Comparison of ENCODE assay signal across 24 mouse cellular contexts in the genomic region with DNA sequence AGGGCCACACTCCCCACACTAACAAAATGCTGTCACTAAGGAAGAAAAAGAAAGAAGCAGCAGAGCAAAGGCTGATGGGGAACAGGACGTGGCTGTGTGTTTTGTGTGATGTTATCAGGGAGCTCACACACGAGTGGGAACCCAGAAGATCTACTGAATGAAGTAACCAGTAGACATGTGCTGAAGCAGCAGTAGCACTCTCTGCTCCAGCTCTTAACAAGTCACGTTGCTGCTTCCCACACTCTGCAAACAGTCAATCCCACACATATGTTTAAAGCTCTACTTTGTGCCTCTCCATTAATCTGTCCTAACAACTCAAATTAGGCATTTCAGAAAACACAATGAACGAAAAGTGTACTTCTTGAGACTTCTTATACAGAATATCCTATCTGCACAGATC. TPM values are rescaled to one million over a fixed set of nuclear protein-coding genes. Genes with fewer than 3 reads are reported as not detected.
DNase-seq lines count a peak whose midpoint lies in the region; ATAC-seq and TF ChIP-seq lines count a peak whose summit lies in the region.
"Had no signal": no experiment of that assay in that cellular context is flagged by ENCODE, and none has a peak within 500 bp of the region (broad histone marks: within the 10 kb centered on the region; RNA-seq: fewer than 3 reads in every experiment).

No protein-coding gene starts in this region.

- whole genome bisulfite sequencing in intestine, embryonic 14.5 days, result 67% methylated on average over 4 of the region's 4 CpGs
- 71% methylated on average over 4 of the region's 4 CpGs for WGBS in intestine, embryonic 16.5 days
- WGBS in lung, postnatal 0 days, result 67% methylated on average over 4 of the region's 4 CpGs

- no peak for TF ChIP-seq CTCF in lung, postnatal 0 days (IDR thresholded peaks at IDR 0.05)

- H3K9ac ChIP-seq in intestine, embryonic 14.5 days (ENCODE audit: low read length), result no peak overlapping the region
- H3K9ac ChIP-seq in intestine, embryonic 16.5 days (ENCODE audit: low read depth, low read length), result no peak overlapping the region
- H3K9ac ChIP-seq in lung, postnatal 0 days (replicated peaks; ENCODE audit: low read depth), result no peak overlapping the region
- H3K9ac ChIP-seq: embryonic facial prominence, embryonic 12.5 days; forebrain, embryonic 13.5 days; forebrain, embryonic 15.5 days; forebrain, postnatal 0 days had no signal

- H3K4me3 ChIP-seq in intestine, embryonic 14.5 days (ENCODE audit: low read depth, low read length), result no peak overlapping the region
- no peak overlapping the region for H3K4me3 ChIP-seq in intestine, embryonic 16.5 days (ENCODE audit: low read length)
- no peak overlapping the region for H3K4me3 ChIP-seq in lung, postnatal 0 days (ENCODE audit: low read depth, low read length)
- H3K4me3 ChIP-seq: embryonic facial prominence, embryonic 10.5 days; embryonic facial prominence, embryonic 12.5 days; forebrain, embryonic 13.5 days; forebrain, embryonic 15.5 days had no signal

- no peaks in the 10 kb centered on the region for H3K4me1 ChIP-seq in intestine, embryonic 14.5 days (replicated peaks; ENCODE audit: control insufficient read depth, insufficient read depth, low read length)
- H3K4me1 ChIP-seq in intestine, embryonic 16.5 days (ENCODE audit: control insufficient read depth, insufficient read depth, low read length), result no peaks in the 10 kb centered on the region
- no peaks in the 10 kb centered on the region for H3K4me1 ChIP-seq in lung, postnatal 0 days (ENCODE audit: insufficient read depth, low read depth, low read length)
- H3K4me1 ChIP-seq: embryonic facial prominence, embryonic 10.5 days; embryonic facial prominence, embryonic 12.5 days; forebrain, embryonic 13.5 days; forebrain, embryonic 15.5 days had no signal

- H3K27me3 ChIP-seq in intestine, embryonic 14.5 days (replicated peaks; ENCODE audit: control insufficient read depth, insufficient read depth, low read length), result no peaks in the 10 kb centered on the region
- H3K27me3 ChIP-seq in intestine, embryonic 16.5 days (replicated peaks; ENCODE audit: control insufficient read depth, insufficient read depth, low read length), result no peaks in the 10 kb centered on the region
- no peaks in the 10 kb centered on the region for H3K27me3 ChIP-seq in lung, postnatal 0 days (replicated peaks; ENCODE audit: insufficient read depth, low read length)
- H3K27me3 ChIP-seq: embryonic facial prominence, embryonic 12.5 days; forebrain, embryonic 13.5 days; forebrain, embryonic 15.5 days; Patski had no signal

- no peaks in the 10 kb centered on the region for H3K9me3 ChIP-seq in intestine, embryonic 14.5 days (ENCODE audit: control insufficient read depth, low read length)
- H3K9me3 ChIP-seq in intestine, embryonic 16.5 days (ENCODE audit: control insufficient read depth, low read length), result no peaks in the 10 kb centered on the region
- H3K9me3 ChIP-seq in lung, postnatal 0 days (ENCODE audit: low read length), result no peaks in the 10 kb centered on the region
- H3K9me3 ChIP-seq: embryonic facial prominence, embryonic 10.5 days; embryonic facial prominence, embryonic 12.5 days; forebrain, embryonic 13.5 days; forebrain, embryonic 15.5 days had no signal

- no peak for DNase-seq in frontal cortex, postnatal 14 days (ENCODE audit: low spot score in 2 of 2)
- peak; percentile 9 for DNase-seq in intestine, embryonic 14.5 days (ENCODE audit: low spot score)
- no peak for DNase-seq in lung, postnatal 0 days (ENCODE audit: low spot score)
- no peak for DNase-seq in lung, postnatal 36 days
- DNase-seq in brain, adult 2 months (ENCODE audit: low read depth, low spot score), result peak; percentile 59
- DNase-seq in cerebellum, adult 11-12 months, result no peak
- DNase-seq: adrenal gland, adult 8-10 months; adrenal gland, postnatal 14 days; adrenal gland, postnatal 36 days; B cell, adult 2 months; cerebellum, adult 11 months; cerebellum, adult 2 months; cerebellum, adult 9-10 months; cerebellum, postnatal 10 days; cerebellum, postnatal 25 days; forebrain, postnatal 0 days had no signal

- TF ChIP-seq EP300 in lung, postnatal 0 days (IDR thresholded peaks at IDR 0.05), result no peak

- no peak overlapping the region for H3K27ac ChIP-seq in intestine, embryonic 14.5 days (ENCODE audit: low read depth)
- no peak overlapping the region for H3K27ac ChIP-seq in intestine, embryonic 16.5 days (ENCODE audit: low read length)
- no peak overlapping the region for H3K27ac ChIP-seq in lung, postnatal 0 days (ENCODE audit: low read length)
- H3K27ac ChIP-seq: embryonic facial prominence, embryonic 10.5 days; embryonic facial prominence, embryonic 12.5 days; forebrain, embryonic 13.5 days; forebrain, embryonic 15.5 days had no signal

- H3K4me2 ChIP-seq in intestine, embryonic 14.5 days (ENCODE audit: low read length), result no peak overlapping the region
- H3K4me2 ChIP-seq in intestine, embryonic 16.5 days (ENCODE audit: low read depth, low read length), result no peak overlapping the region
- H3K4me2 ChIP-seq in lung, postnatal 0 days (replicated peaks; ENCODE audit: low read depth, low read length), result no peak overlapping the region
- H3K4me2 ChIP-seq: embryonic facial prominence, embryonic 12.5 days; forebrain, embryonic 13.5 days; forebrain, embryonic 15.5 days had no signal

- peak; percentile 76 for ATAC-seq in frontal cortex, adult (ENCODE audit: low TSS enrichment)
- ATAC-seq in intestine, embryonic 14.5 days (replicated peaks; ENCODE audit: low FRiP score, low TSS enrichment, low read depth), result no peak
- no peak for ATAC-seq in intestine, embryonic 16.5 days
- ATAC-seq in lung, postnatal 0 days, result peak; percentile 12; the same call in 1 of the 2 replicates
- ATAC-seq: activated CD4-positive, CD25-positive, alpha-beta regulatory T cell, adult 4 months; forebrain, embryonic 13.5 days; forebrain, embryonic 15.5 days; forebrain, postnatal 0 days; Patski had no signal

- H3K36me3 ChIP-seq in intestine, embryonic 14.5 days (ENCODE audit: control insufficient read depth, insufficient read depth, low read length), result peaks cover 37% of the 10 kb centered on the region
- H3K36me3 ChIP-seq in intestine, embryonic 16.5 days (ENCODE audit: control insufficient read depth, insufficient read depth, low read length), result 0 out of 2 replicates have a peak, but pooled peaks cover 3% of the 10 kb centered on the region
- H3K36me3 ChIP-seq in lung, postnatal 0 days (ENCODE audit: insufficient read depth, low read length), result peaks cover 16% of the 10 kb centered on the region; the same call in 1 of the 2 replicates

RNA-seq across cellular contexts. Expression of a gene that starts 11.6 kb away (rescaled TPM):
- polyA plus RNA-seq in intestine, embryonic 14.5 days (2014; fragmentation: Nextera tagmentation; extraction: Ambion mirVana), result 10.9 and 11.3 TPM in 2 replicates
- polyA plus RNA-seq in intestine, embryonic 16.5 days (2015; fragmentation: Nextera tagmentation; extraction: Ambion mirVana), result 11.9 and 12.9 TPM in 2 replicates
- polyA plus RNA-seq in lung, postnatal 0 days (2015; fragmentation: Nextera tagmentation; extraction: Ambion mirVana), result 9.0 and 9.9 TPM in 2 replicates

Comparison
In these comparisons a context has a peak if more than half of its experiments do, and no peak if none do; other contexts are left out.
1. ATAC-seq: peak in frontal cortex, adult (single experiment) and lung, postnatal 0 days (single experiment); none in intestine, embryonic 14.5 days (single experiment) and intestine, embryonic 16.5 days (single experiment).
2. DNase-seq: peak in intestine, embryonic 14.5 days (single experiment) and brain, adult 2 months (single experiment); none in frontal cortex, postnatal 14 days (0 of 2), lung, postnatal 0 days (single experiment), lung, postnatal 36 days (single experiment) and cerebellum, adult 11-12 months (single experiment).